Mouse (Mus musculus) forebrain, postnatal 0 days (tissue): Measurements from ENCODE around the gene Irf2bpl. TPM values are rescaled to one million over a fixed set of nuclear protein-coding genes. Genes with fewer than 3 reads are reported as not detected.

Source experiments
- ATAC-seq: fragments of 200-750 bp; cut with Nextera tagmentation; 2 replicates; pipeline ENCODE4 v1.8.0; 2017; ENCODE audit warnings: mild to moderate bottlenecking, moderate library complexity
- DNase-seq: peaks from one replicate; pipeline ENCODE4 v3.0.0-alpha.2; 2015
- H3K27ac ChIP-seq: fragments of 300-500 bp; sonication (generic); 2 replicates; pipeline ENCODE4 v1.5.1; 2014; ENCODE audit warnings: low read depth, mild to moderate bottlenecking, antibody characterized with exemption, low read length, moderate library complexity, mixed read lengths
- H3K27me3 ChIP-seq: fragments of 300-500 bp; sonication (generic); 2 replicates; pipeline ENCODE4 v1.6.1; 2014; ENCODE audit warnings: mild to moderate bottlenecking, low read length, mixed read lengths; ENCODE audit not compliant: insufficient read depth
- H3K36me3 ChIP-seq: fragments of 300-500 bp; sonication (generic); 2 replicates; pipeline ENCODE4 v1.6.1; 2014; ENCODE audit warnings: mild to moderate bottlenecking, moderate library complexity; ENCODE audit not compliant: insufficient read depth
- H3K4me1 ChIP-seq: fragments of 300-500 bp; sonication (generic); 2 replicates; pipeline ENCODE4 v1.6.1; 2014; ENCODE audit warnings: antibody characterized with exemption; ENCODE audit not compliant: insufficient read depth
- H3K4me2 ChIP-seq: fragments of 300-500 bp; sonication (generic); 2 replicates; pipeline ENCODE4 v1.6.1; 2014; ENCODE audit warnings: low read depth, mild to moderate bottlenecking, moderate library complexity
- H3K4me3 ChIP-seq: fragments of 300-500 bp; sonication (generic); 2 replicates; pipeline ENCODE4 v1.5.1; 2014; ENCODE audit warnings: low read depth, low read length, mixed read lengths
- H3K9ac ChIP-seq: fragments of 300-500 bp; sonication (generic); 2 replicates; pipeline ENCODE4 v1.6.1; 2014; ENCODE audit warnings: mild to moderate bottlenecking
- H3K9me3 ChIP-seq: fragments of 300-500 bp; sonication (generic); 2 replicates; pipeline ENCODE4 v1.6.1; 2016; ENCODE audit warnings: low read length
- CTCF ChIP-seq: sonication (generic); IDR thresholded peaks from 2 replicates; pipeline ENCODE4 v1.5.1; 2016; ENCODE audit warnings: antibody characterized with exemption, control low read depth, low read depth
- WGBS: fragments of 180-500 bp; shearing (Covaris S2); extraction: QIAGEN DNeasy Blood & Tissue Kit; methylation state at CpG from one replicate; pipeline ENCODE4 v1.1.7; 2014; 5-methylcytosine and 5-hydroxymethylcytosine counted together
- polyA plus RNA-seq: library from polyadenylated mRNA; unstranded; fragments of >200 nt; fragmentation: Nextera tagmentation; extraction: Ambion mirVana; gene quantifications from 2 replicates; pipeline ENCODE4 v1.2.1, GENCODE M21; 2015
- total RNA-seq: library from RNA; depleted of rRNA; stranded (reverse); fragments of >200 nt; gene quantifications from 2 replicates; pipeline ENCODE4 v1.2.3, GENCODE M21; 2014

Irf2bpl gene
- total and polyA plus RNA-seq, 2 experiments from 2014 or later: 95.7 to 161 TPM

GRCm38 (mm10) chr12:86838181-86838580, 46.4 kb downstream of the Irf2bpl start:
- 47% methylated on average over 2 of the region's 2 CpGs for WGBS
- ATAC-seq: no peak
- H3K4me2 ChIP-seq: no peak overlapping the region

GRCm38 (mm10) chr12:86836431-86837047, 48.1 kb downstream of the Irf2bpl start:
- 28% methylated on average over 23 of the region's 23 CpGs for WGBS
- H3K36me3 ChIP-seq: no peaks in the 10 kb centered on the region
- H3K9me3 ChIP-seq: no peaks in the 10 kb centered on the region
- H3K27ac ChIP-seq: no peak overlapping the region
- TF ChIP-seq CTCF: no peak
- peaks cover 15% of the 10 kb centered on the region for H3K4me1 ChIP-seq
- DNase-seq (no peak), ATAC-seq (peak; percentile 29; the same call in 1 of the 2 replicates)
- H3K9ac ChIP-seq: no peak overlapping the region
- H3K4me3 ChIP-seq: no peak overlapping the region
- H3K4me2 ChIP-seq: no peak overlapping the region; the same call in 1 of the 2 replicates
- no peaks in the 10 kb centered on the region for H3K27me3 ChIP-seq

More at GRCm38 (mm10) chr12:86838181-86838580, 46.4 kb downstream of the Irf2bpl start:
- TF ChIP-seq CTCF: no peak
- H3K9me3 ChIP-seq: no peaks in the 10 kb centered on the region
- H3K4me1 ChIP-seq: no peaks in the 10 kb centered on the region
- no peak overlapping the region for H3K9ac ChIP-seq
- no peak for DNase-seq
- H3K4me3 ChIP-seq: no peak overlapping the region
- no peaks in the 10 kb centered on the region for H3K36me3 ChIP-seq
- H3K27ac ChIP-seq: no peak overlapping the region
- no peaks in the 10 kb centered on the region for H3K27me3 ChIP-seq

GRCm38 (mm10) chr12:86835899-86836298, 48.7 kb downstream of the Irf2bpl start:
- Histone ChIP-seq H3K27ac (no peak overlapping the region), H3K9me3 (no peaks in the 10 kb centered on the region), H3K4me1 (peaks cover 15% of the 10 kb centered on the region), H3K36me3 (no peaks in the 10 kb centered on the region), H3K9ac (no peak overlapping the region), H3K27me3 (no peaks in the 10 kb centered on the region), H3K4me3 (no peak overlapping the region), H3K4me2 (no peak overlapping the region)
- no peak for ATAC-seq
- DNase-seq: no peak
- TF ChIP-seq CTCF: no peak
- 90% methylated on average over 3 of the region's 3 CpGs for WGBS

GRCm38 (mm10) chr12:86834416-86834772, 50.2 kb downstream of the Irf2bpl start:
- Histone ChIP-seq H3K4me1 (peaks cover 18% of the 10 kb centered on the region), H3K4me2 (no peak overlapping the region), H3K9me3 (no peaks in the 10 kb centered on the region), H3K4me3 (no peak overlapping the region), H3K9ac (no peak overlapping the region), H3K27ac (no peak overlapping the region), H3K27me3 (no peaks in the 10 kb centered on the region), H3K36me3 (no peaks in the 10 kb centered on the region)
- DNase-seq (no peak), ATAC-seq (no peak)
- TF ChIP-seq CTCF: no peak
- WGBS: 88% methylated on average over 3 of the region's 3 CpGs

- H3K4me3 ChIP-seq: no peak overlapping the region
- no peak overlapping the region for H3K4me2 ChIP-seq
- no peaks in the 10 kb centered on the region for H3K9me3 ChIP-seq
- H3K27me3 ChIP-seq: no peaks in the 10 kb centered on the region
- no peaks in the 10 kb centered on the region for H3K36me3 ChIP-seq
- 55% methylated on average over 6 of the region's 6 CpGs for WGBS
- no peak overlapping the region for H3K27ac ChIP-seq
- ATAC-seq: no peak
- no peak for DNase-seq
- TF ChIP-seq CTCF: no peak
- no peak overlapping the region for H3K9ac ChIP-seq
- peaks cover 18% of the 10 kb centered on the region for H3K4me1 ChIP-seq
These were observed 50.7 kb downstream of the Irf2bpl start for GRCm38 (mm10) chr12:86833711-86834415.

GRCm38 (mm10) chr12:86832551-86833182, 51.9 kb downstream of the Irf2bpl start:
- no peaks in the 10 kb centered on the region for H3K9me3 ChIP-seq
- H3K4me3 ChIP-seq: no peak overlapping the region
- 60% methylated on average over 11 of the region's 11 CpGs for WGBS
- H3K27me3 ChIP-seq: no peaks in the 10 kb centered on the region
- peak overlapping the region; percentile 55; the same call in 1 of the 2 replicates for H3K27ac ChIP-seq
- H3K9ac ChIP-seq: peak overlapping the region; percentile 48
- H3K36me3 ChIP-seq: no peaks in the 10 kb centered on the region
- peak overlapping the region; percentile 41; the same call in 1 of the 2 replicates for H3K4me2 ChIP-seq
- no peak for TF ChIP-seq CTCF
- H3K4me1 ChIP-seq: peaks cover 18% of the 10 kb centered on the region
- ATAC-seq (peak; percentile 15; the same call in 1 of the 2 replicates), DNase-seq (no peak)
